Mouse (Mus musculus) heart, embryonic 14.5 days (tissue): Measurements from ENCODE around the gene Mdga2. TPM values are rescaled to one million over a fixed set of nuclear protein-coding genes. Genes with fewer than 3 reads are reported as not detected.

ENCODE experiments used
- ATAC-seq: fragments of 200-750 bp; cut with Nextera tagmentation; 2 replicates; pipeline ENCODE4 v1.8.0; 2017; ENCODE audit warnings: low read depth, moderate TSS enrichment; ENCODE audit not compliant: insufficient number of reproducible peaks, insufficient read depth, low FRiP score
- H3K27ac ChIP-seq, 2 experiments: fragments of 200-500 bp in 1 of 2; fragments of 300-500 bp in 1 of 2; sonication (generic) in 1 of 2; replicated peaks in 1 of 2; 2 replicates each; pipeline ENCODE4 v1.5.1; 2012 to 2014; ENCODE audit warnings: low read depth in 2 of 2, low read length in 2 of 2, control low read depth in 1 of 2, mild to moderate bottlenecking in 1 of 2, mixed read lengths in 1 of 2; ENCODE audit not compliant: control insufficient read depth in 1 of 2, insufficient read depth in 1 of 2
- H3K27me3 ChIP-seq: fragments of 300-500 bp; sonication (generic); 2 replicates; pipeline ENCODE4 v1.6.1; 2014; ENCODE audit warnings: mild to moderate bottlenecking, low read length, control low read depth; ENCODE audit not compliant: control insufficient read depth, insufficient read depth
- H3K36me3 ChIP-seq: fragments of 300-500 bp; sonication (generic); 2 replicates; pipeline ENCODE4 v1.6.1; 2014; ENCODE audit warnings: mild to moderate bottlenecking, control low read depth, low read length, mixed read lengths; ENCODE audit not compliant: control insufficient read depth, insufficient read depth
- H3K4me1 ChIP-seq, 2 experiments: fragments of 200-500 bp in 1 of 2; fragments of 300-500 bp in 1 of 2; sonication (generic) in 1 of 2; 2 replicates each; pipeline ENCODE4 v1.6.1; 2012 to 2014; ENCODE audit warnings: low read length in 2 of 2, control low read depth in 1 of 2, mixed read lengths in 1 of 2; ENCODE audit not compliant: control insufficient read depth in 2 of 2, insufficient read depth in 2 of 2
- H3K4me2 ChIP-seq: fragments of 300-500 bp; sonication (generic); 2 replicates; pipeline ENCODE4 v1.6.1; 2014; ENCODE audit warnings: mild to moderate bottlenecking, low read length
- H3K4me3 ChIP-seq, 2 experiments: fragments of 200-500 bp in 1 of 2; fragments of 300-500 bp in 1 of 2; sonication (generic) in 1 of 2; 2 replicates each; pipeline ENCODE4 v1.5.1; 2012 to 2014; ENCODE audit warnings: low read length in 2 of 2, mild to moderate bottlenecking in 2 of 2, control low read depth in 1 of 2, low read depth in 1 of 2, moderate library complexity in 1 of 2; ENCODE audit not compliant: control insufficient read depth in 1 of 2, insufficient read depth in 1 of 2
- H3K9ac ChIP-seq: fragments of 300-500 bp; sonication (generic); 2 replicates; pipeline ENCODE4 v1.6.1; 2014; ENCODE audit warnings: mild to moderate bottlenecking, low read length
- H3K9me3 ChIP-seq: fragments of 300-500 bp; sonication (generic); 2 replicates; pipeline ENCODE4 v1.6.1; 2016; ENCODE audit warnings: low read length, control low read depth; ENCODE audit not compliant: control insufficient read depth
- WGBS: fragments of 180-500 bp; shearing (Covaris S2); extraction: QIAGEN DNeasy Blood & Tissue Kit; methylation state at CpG from one replicate; pipeline ENCODE4 v1.1.7; 2014; 5-methylcytosine and 5-hydroxymethylcytosine counted together
- polyA plus RNA-seq: library from polyadenylated mRNA; unstranded; fragments of >200 nt; fragmentation: Nextera tagmentation; extraction: Ambion mirVana; gene quantifications from 2 replicates; pipeline ENCODE4 v1.2.1, GENCODE M21; 2014

Mdga2 gene
- polyA plus RNA-seq, 1 experiment from 2014 or later = 0.34 TPM

- no peak overlapping the region for H3K4me3 ChIP-seq
- no peak for ATAC-seq
- no peaks in the 10 kb centered on the region for H3K4me1 ChIP-seq
- 70% methylated on average over 12 of the region's 12 CpGs for WGBS
- no peaks in the 10 kb centered on the region for H3K27me3 ChIP-seq
- H3K27ac ChIP-seq = no peak overlapping the region
- no peaks in the 10 kb centered on the region for H3K36me3 ChIP-seq
- H3K4me2 ChIP-seq = no peak overlapping the region
- H3K9me3 ChIP-seq = no peaks in the 10 kb centered on the region
- no peak overlapping the region for H3K9ac ChIP-seq
These were observed 573.5 kb downstream of the Mdga2 start for GRCm38 (mm10) chr12:66648605-66649552.

- no peak overlapping the region for H3K4me3 ChIP-seq
- no peaks in the 10 kb centered on the region for H3K36me3 ChIP-seq
- H3K27ac ChIP-seq = no peak overlapping the region
- no peak overlapping the region for H3K4me2 ChIP-seq
- WGBS = 49% methylated on average over 1 of the region's 1 CpGs
- ATAC-seq = no peak
- no peaks in the 10 kb centered on the region for H3K27me3 ChIP-seq
- H3K9ac ChIP-seq = no peak overlapping the region
- no peaks in the 10 kb centered on the region for H3K4me1 ChIP-seq
- H3K9me3 ChIP-seq = no peaks in the 10 kb centered on the region
These were observed 581.9 kb downstream of the Mdga2 start for GRCm38 (mm10) chr12:66640408-66640807.

GRCm38 (mm10) chr12:66619944-66620343 lies 602.4 kb downstream of the Mdga2 start:
- H3K4me3 ChIP-seq = no peak overlapping the region
- no peak overlapping the region for H3K27ac ChIP-seq
- H3K9me3 ChIP-seq = no peaks in the 10 kb centered on the region
- H3K27me3 ChIP-seq = no peaks in the 10 kb centered on the region
- H3K4me2 ChIP-seq = no peak overlapping the region
- H3K9ac ChIP-seq = no peak overlapping the region
- WGBS = 67% methylated on average over 3 of the region's 3 CpGs
- H3K4me1 ChIP-seq = no peaks in the 10 kb centered on the region
- no peak for ATAC-seq
- no peaks in the 10 kb centered on the region for H3K36me3 ChIP-seq

DNA sequence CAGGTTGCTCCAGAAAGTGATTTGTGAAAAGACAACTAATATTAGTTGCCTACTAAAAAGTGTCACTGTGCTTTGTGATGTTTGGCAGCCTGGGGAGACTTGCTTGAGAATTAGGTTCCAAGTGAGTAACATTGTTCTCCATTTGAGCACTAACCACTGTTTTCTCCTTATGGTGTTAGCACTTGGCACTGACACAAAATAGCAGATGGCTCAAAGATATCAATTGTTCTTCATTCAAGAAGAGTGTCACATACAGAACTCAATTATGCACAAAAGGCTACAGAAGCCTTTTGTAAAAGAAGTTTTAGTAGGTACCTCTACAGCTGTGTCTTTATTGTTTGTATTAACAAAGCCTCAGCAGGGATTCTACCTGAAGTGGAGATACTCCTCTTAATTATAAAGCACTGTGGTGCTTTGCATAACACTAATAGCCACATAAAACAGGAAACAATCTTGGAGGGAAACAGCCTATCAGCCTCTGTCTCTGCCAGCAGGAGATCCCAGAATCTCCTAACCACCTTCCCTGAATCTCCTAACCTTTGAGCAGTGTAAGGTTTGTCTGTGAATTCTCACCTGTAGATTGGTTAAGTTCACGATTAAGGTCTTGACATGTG lies 630.6 kb downstream of the Mdga2 start:
- WGBS = 39% methylated on average over 1 of the region's 1 CpGs
- H3K4me2 ChIP-seq = no peak overlapping the region
- H3K4me1 ChIP-seq = no peaks in the 10 kb centered on the region
- no peak overlapping the region for H3K27ac ChIP-seq
- H3K9me3 ChIP-seq = no peaks in the 10 kb centered on the region
- H3K4me3 ChIP-seq = no peak overlapping the region
- no peak overlapping the region for H3K9ac ChIP-seq
- no peak for ATAC-seq
- H3K36me3 ChIP-seq = no peaks in the 10 kb centered on the region
- H3K27me3 ChIP-seq = no peaks in the 10 kb centered on the region

GRCm38 (mm10) chr12:66565396-66565795 lies 657.0 kb downstream of the Mdga2 start:
- H3K4me3 ChIP-seq = no peak overlapping the region
- H3K4me1 ChIP-seq = no peaks in the 10 kb centered on the region
- WGBS = 76% methylated on average over 1 of the region's 1 CpGs
- H3K27me3 ChIP-seq = no peaks in the 10 kb centered on the region
- no peak overlapping the region for H3K4me2 ChIP-seq
- no peak for ATAC-seq
- H3K9me3 ChIP-seq = no peaks in the 10 kb centered on the region
- H3K27ac ChIP-seq = no peak overlapping the region
- H3K36me3 ChIP-seq = no peaks in the 10 kb centered on the region
- H3K9ac ChIP-seq = no peak overlapping the region

DNA sequence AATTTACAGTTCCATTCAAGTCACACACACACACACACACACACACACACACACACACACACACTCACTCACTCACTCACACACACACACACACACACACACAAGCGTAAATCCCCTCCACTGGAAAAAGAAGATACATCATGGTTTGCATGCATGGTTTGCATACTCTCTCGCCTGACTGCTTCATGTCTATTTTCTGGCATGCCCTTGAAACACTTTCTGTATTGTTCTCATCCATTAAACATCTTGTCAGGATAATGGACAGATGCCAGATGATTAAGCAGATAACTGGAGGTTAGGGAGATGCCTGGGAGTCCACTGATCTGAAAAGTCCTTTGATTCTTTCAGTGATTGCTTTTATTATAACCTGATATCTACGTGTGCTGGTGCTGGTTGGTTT lies 665.5 kb downstream of the Mdga2 start:
- WGBS = 78% methylated on average over 3 of the region's 3 CpGs
- Histone ChIP-seq H3K4me2 (no peak overlapping the region), H3K4me3 (no peak overlapping the region), H3K27me3 (no peaks in the 10 kb centered on the region), H3K36me3 (no peaks in the 10 kb centered on the region), H3K9ac (no peak overlapping the region), H3K9me3 (no peaks in the 10 kb centered on the region), H3K27ac (no peak overlapping the region), H3K4me1 (no peaks in the 10 kb centered on the region)
- no peak for ATAC-seq

- 72% methylated on average over 2 of the region's 2 CpGs for WGBS
- no peak for ATAC-seq
- Histone ChIP-seq H3K9me3 (no peaks in the 10 kb centered on the region), H3K27ac (no peak overlapping the region), H3K4me3 (no peak overlapping the region), H3K27me3 (no peaks in the 10 kb centered on the region), H3K36me3 (no peaks in the 10 kb centered on the region), H3K9ac (no peak overlapping the region), H3K4me2 (no peak overlapping the region), H3K4me1 (no peaks in the 10 kb centered on the region)
These were observed 666.0 kb downstream of the Mdga2 start for GRCm38 (mm10) chr12:66556178-66556820.
